Mouse (Mus musculus) spleen, adult 2 months (tissue): ENCODE data around the gene Tmem127.

Source experiments
- CTCF ChIP-seq: fragments of 200-500 bp; IDR thresholded peaks from 2 replicates; pipeline ENCODE4 v1.5.1; 2011; ENCODE audit warnings: mild to moderate bottlenecking, inconsistent platforms; ENCODE audit not compliant: insufficient read depth, insufficient read length, insufficient replicate concordance; ENCODE audit errors: extremely low read depth
- POLR2A ChIP-seq: fragments of 200-500 bp; IDR thresholded peaks from 2 replicates; pipeline ENCODE4 v1.6.1; 2011; ENCODE audit warnings: low read depth, low read length, inconsistent platforms

GRCm38 (mm10) chr2:127237897-127238610, 9.7 kb upstream of the Tmem127 start:
- TF ChIP-seq CTCF (no peak), POLR2A (no peak)
